Comparison of ENCODE assay signal across 11 mouse cellular contexts in the genomic region with DNA sequence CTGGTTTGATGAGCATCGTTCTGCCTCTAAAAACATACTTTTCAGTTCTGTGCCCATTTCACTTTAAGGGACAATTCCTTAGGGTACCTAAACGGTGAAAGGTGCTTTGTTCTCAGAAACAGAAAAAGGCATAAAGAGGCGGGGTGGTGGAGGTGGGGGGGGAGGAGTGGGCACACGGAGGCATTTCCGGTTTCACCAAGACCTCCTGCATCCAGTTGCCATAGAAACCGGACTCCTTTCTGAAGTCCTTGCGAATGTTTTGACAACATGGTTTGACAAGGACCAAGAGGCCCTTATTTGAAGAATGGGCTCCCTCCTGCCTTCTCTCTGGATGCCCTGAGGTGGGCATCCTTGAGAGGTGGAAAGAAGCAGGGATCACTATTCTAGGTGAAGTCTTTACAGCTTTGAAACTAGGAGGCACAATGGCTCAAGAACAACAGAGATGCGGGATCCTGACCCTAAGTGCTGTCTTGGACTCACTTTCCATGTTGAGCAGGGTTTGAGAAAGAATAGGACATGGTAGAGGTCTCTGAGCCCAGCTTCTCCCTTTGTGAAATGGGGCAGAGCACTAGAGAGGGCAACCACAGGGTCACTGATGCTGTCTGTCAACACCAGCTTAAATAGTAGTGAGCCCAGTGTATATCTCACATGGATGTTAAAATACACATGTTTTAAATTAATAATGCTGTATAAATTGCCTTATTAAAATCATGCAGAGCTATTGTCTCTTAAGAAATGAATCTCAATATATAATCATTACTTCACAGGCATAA. TPM values are rescaled to one million over a fixed set of nuclear protein-coding genes. Genes with fewer than 3 reads are reported as not detected.
DNase-seq lines count a peak whose midpoint lies in the region; ATAC-seq lines count a peak whose summit lies in the region.
"Had no signal": no experiment of that assay in that cellular context is flagged by ENCODE, and none has a peak within 500 bp of the region (broad histone marks: within the 10 kb centered on the region; RNA-seq: fewer than 3 reads in every experiment).

No protein-coding gene starts in this region.

- H3K9ac ChIP-seq in embryonic facial prominence, embryonic 11.5 days (replicated peaks; ENCODE audit: low read length), result no peak overlapping the region
- no peak overlapping the region for H3K9ac ChIP-seq in hindbrain, embryonic 12.5 days
- H3K9ac ChIP-seq in midbrain, embryonic 13.5 days (replicated peaks), result no peak overlapping the region

- H3K4me3 ChIP-seq in embryonic facial prominence, embryonic 11.5 days (ENCODE audit: low read depth, low read length), result no peak overlapping the region
- no peak overlapping the region for H3K4me3 ChIP-seq in hindbrain, embryonic 12.5 days
- no peak overlapping the region for H3K4me3 ChIP-seq in midbrain, embryonic 13.5 days (replicated peaks)

- H3K36me3 ChIP-seq in embryonic facial prominence, embryonic 11.5 days (replicated peaks; ENCODE audit: control insufficient read depth, insufficient read depth, low read depth, low read length), result no peaks in the 10 kb centered on the region
- H3K36me3 ChIP-seq in hindbrain, embryonic 12.5 days, result no peaks in the 10 kb centered on the region
- H3K36me3 ChIP-seq in midbrain, embryonic 13.5 days, result no peaks in the 10 kb centered on the region

- WGBS in embryonic facial prominence, embryonic 11.5 days, result 31% methylated on average over 8 of the region's 8 CpGs
- 32% methylated on average over 8 of the region's 8 CpGs for WGBS in hindbrain, embryonic 12.5 days
- 30% methylated on average over 8 of the region's 8 CpGs for WGBS in midbrain, embryonic 13.5 days

- H3K4me2 ChIP-seq in embryonic facial prominence, embryonic 11.5 days (ENCODE audit: low read depth, low read length), result no peak overlapping the region; the same call in 1 of the 2 replicates
- peak overlapping the region; percentile 8; the same call in 1 of the 2 replicates for H3K4me2 ChIP-seq in hindbrain, embryonic 12.5 days (replicated peaks)
- H3K4me2 ChIP-seq in midbrain, embryonic 13.5 days (replicated peaks), result peak overlapping the region; percentile 32

- peak; percentile 25 for DNase-seq in ES-CJ7 (ENCODE audit: low read depth, low spot score)
- peak; percentile 78 for DNase-seq in embryonic facial prominence, embryonic 11.5 days (ENCODE audit: low spot score)
- no peak for DNase-seq in frontal cortex, postnatal 10 days (ENCODE audit: low spot score in 2 of 2)
- DNase-seq in adrenal gland, postnatal 25 days, result no peak
- no peak for DNase-seq in adrenal gland, postnatal 36 days
- DNase-seq in right cerebral cortex, postnatal 14 days, result no peak
- DNase-seq: gastrocnemius, postnatal 10 days; heart, postnatal 14 days had no signal

- H3K27ac ChIP-seq in embryonic facial prominence, embryonic 11.5 days (replicated peaks; ENCODE audit: low read depth, low read length), result no peak overlapping the region
- no peak overlapping the region for H3K27ac ChIP-seq in hindbrain, embryonic 12.5 days
- H3K27ac ChIP-seq in midbrain, embryonic 13.5 days, result peak overlapping the region; percentile 76
- H3K27ac ChIP-seq: macrophage had no signal

- H3K27me3 ChIP-seq in embryonic facial prominence, embryonic 11.5 days (ENCODE audit: control insufficient read depth, insufficient read depth, low read length), result no peaks in the 10 kb centered on the region
- no peaks in the 10 kb centered on the region for H3K27me3 ChIP-seq in hindbrain, embryonic 12.5 days
- no peaks in the 10 kb centered on the region for H3K27me3 ChIP-seq in midbrain, embryonic 13.5 days

- H3K4me1 ChIP-seq in embryonic facial prominence, embryonic 11.5 days (ENCODE audit: control insufficient read depth, insufficient read depth, low read length), result no peaks in the 10 kb centered on the region
- no peaks in the 10 kb centered on the region for H3K4me1 ChIP-seq in hindbrain, embryonic 12.5 days
- peaks cover 3% of the 10 kb centered on the region; the same call in 1 of the 2 replicates for H3K4me1 ChIP-seq in midbrain, embryonic 13.5 days (replicated peaks)

- H3K9me3 ChIP-seq in embryonic facial prominence, embryonic 11.5 days (replicated peaks; ENCODE audit: control insufficient read depth, low read length), result no peaks in the 10 kb centered on the region
- no peaks in the 10 kb centered on the region for H3K9me3 ChIP-seq in hindbrain, embryonic 12.5 days (replicated peaks)
- H3K9me3 ChIP-seq in midbrain, embryonic 13.5 days, result no peaks in the 10 kb centered on the region

- no peak for ATAC-seq in embryonic facial prominence, embryonic 11.5 days (replicated peaks; ENCODE audit: insufficient number of reproducible peaks, low FRiP score, low TSS enrichment, low read depth)
- ATAC-seq in hindbrain, embryonic 12.5 days (ENCODE audit: low FRiP score), result 0 out of 2 replicates have a peak, but pooled peaks have one; percentile 56
- peak; percentile 70 for ATAC-seq in midbrain, embryonic 13.5 days

RNA-seq across cellular contexts. Expression of a gene that starts 43.9 kb away (rescaled TPM):
- 720 and 723 TPM in 2 replicates for polyA plus RNA-seq in embryonic facial prominence, embryonic 11.5 days (2014; fragmentation: Nextera tagmentation; extraction: Ambion mirVana)
- 656 and 680 TPM in 2 replicates for polyA plus RNA-seq in hindbrain, embryonic 12.5 days (2016; fragmentation: Nextera tagmentation; extraction: Ambion mirVana)
- polyA plus RNA-seq in midbrain, embryonic 13.5 days (2015; fragmentation: Nextera tagmentation; extraction: Ambion mirVana), result 705 TPM in 2 replicates
- total RNA-seq in adrenal gland, postnatal 25 days (2021), result 128 and 147 TPM in 2 replicates
- 100 to 1,000 TPM; 126 to 285 TPM for total RNA-seq in adrenal gland, postnatal 36 days (2021)

Comparison
In these comparisons a context has a peak if more than half of its experiments do, and no peak if none do; other contexts are left out.
1. DNase-seq: peak in ES-CJ7 (single experiment) and embryonic facial prominence, embryonic 11.5 days (single experiment); none in frontal cortex, postnatal 10 days (0 of 2), adrenal gland, postnatal 25 days (single experiment), adrenal gland, postnatal 36 days (0 of 2) and right cerebral cortex, postnatal 14 days (single experiment).